Mouse (Mus musculus) spleen, adult 2 months (tissue): ENCODE data around the gene Wdr62.

Experiments
- CTCF ChIP-seq: fragments of 200-500 bp; IDR thresholded peaks from 2 replicates; pipeline ENCODE4 v1.5.1; 2011; ENCODE audit warnings: mild to moderate bottlenecking, inconsistent platforms; ENCODE audit not compliant: insufficient read depth, insufficient read length, insufficient replicate concordance; ENCODE audit errors: extremely low read depth
- POLR2A ChIP-seq: fragments of 200-500 bp; IDR thresholded peaks from 2 replicates; pipeline ENCODE4 v1.6.1; 2011; ENCODE audit warnings: low read depth, low read length, inconsistent platforms

GRCm38 (mm10) chr7:30315559-30316529 lies 35.6 kb upstream of the Wdr62 start:
- TF ChIP-seq CTCF (no peak), POLR2A (no peak)
